Mouse (Mus musculus): ENCODE results near the gene Ccn1. TPM values are rescaled to one million over a fixed set of nuclear protein-coding genes. Genes with fewer than 3 reads are reported as not detected.
A peak's percentile ranks its signal among the peaks of the same experiment; 100 is the strongest.

The Ccn1 gene
- total RNA-seq, 2 experiments from 2014 or later, result 18.2 to 21.4 TPM

DNA sequence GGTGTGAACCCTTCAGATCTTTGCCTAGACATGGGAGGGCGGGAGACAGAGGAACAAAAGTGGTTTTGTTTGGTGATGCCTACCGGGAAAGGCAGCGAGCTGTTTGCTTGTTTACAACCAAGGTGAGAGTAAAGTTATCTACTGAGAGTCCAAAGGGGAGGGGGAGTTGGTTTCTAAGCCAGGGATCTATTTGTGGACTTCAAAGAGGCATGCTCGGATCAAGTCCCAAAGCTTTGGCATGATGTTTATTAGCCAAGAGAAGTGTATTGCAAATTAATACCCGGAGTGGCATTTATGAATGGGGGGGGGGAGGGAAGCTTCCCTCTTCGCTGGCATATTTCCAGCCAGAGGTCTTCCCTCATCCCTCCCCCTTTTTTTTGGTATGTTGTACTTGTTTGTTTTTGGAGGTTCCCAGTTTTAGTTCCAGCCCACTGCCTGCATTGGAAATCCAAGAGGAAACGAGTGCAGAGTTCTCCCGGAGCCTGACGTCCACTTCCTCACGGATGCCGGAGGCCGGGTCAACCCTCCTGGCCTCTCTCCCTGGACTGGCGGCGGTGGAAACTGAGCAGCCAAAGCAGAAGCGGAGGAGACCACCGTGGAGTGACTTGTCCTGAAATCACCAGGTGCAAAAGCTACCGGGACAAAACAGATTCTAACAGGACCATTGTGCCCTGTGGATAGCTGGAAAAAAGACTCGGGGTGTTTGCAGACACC, 674 bp upstream of the Ccn1 start:
- peak; percentile 65 for DNase-seq

GRCm38 (mm10) chr3:145648991-145649851, 560 bp downstream of the Ccn1 start:
- peak; percentile 72 for DNase-seq

DNA sequence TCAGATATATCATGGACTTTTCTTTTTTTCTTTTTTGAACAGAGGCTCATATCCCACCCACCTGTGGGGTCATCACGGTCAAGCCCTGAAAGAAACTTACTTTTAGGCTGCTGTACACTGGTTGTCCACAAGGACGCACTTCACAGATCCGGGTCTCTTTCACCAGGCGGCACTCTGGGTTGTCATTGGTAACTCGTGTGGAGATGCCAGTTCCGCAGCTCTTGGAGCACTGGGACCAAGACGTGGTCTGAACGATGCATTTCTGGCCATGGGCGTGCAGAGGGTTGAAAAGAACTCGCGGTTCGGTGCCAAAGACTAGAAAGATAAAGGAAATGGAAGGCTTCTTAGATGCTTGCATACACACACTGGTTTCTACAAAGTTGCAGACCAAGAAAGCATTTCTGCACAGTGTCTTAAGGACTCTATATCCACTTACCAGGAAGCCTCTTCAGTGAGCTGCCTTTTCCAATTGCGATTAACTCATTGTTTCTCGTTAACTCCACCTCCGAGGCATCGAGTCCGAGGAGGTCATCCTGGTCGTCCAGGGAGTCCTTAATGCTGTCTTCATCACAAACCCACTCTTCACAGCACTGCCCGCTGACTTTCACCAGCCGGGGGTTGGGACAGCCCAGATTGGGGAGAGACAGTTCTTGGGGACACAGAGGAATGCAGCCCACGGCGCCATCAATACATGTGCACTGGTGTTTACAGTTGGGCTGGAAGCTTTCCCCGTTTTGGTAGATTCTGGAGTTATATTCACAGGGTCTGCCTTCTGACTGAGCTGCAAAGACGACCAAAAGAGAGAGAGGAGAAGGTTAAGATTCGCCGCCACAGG, 1.5 kb downstream of the Ccn1 start:
- no peak for DNase-seq

- DNase-seq, result no peak
Observed at GRCm38 (mm10) chr3:145647416-145647815, 2.4 kb downstream of the Ccn1 start.

DNA sequence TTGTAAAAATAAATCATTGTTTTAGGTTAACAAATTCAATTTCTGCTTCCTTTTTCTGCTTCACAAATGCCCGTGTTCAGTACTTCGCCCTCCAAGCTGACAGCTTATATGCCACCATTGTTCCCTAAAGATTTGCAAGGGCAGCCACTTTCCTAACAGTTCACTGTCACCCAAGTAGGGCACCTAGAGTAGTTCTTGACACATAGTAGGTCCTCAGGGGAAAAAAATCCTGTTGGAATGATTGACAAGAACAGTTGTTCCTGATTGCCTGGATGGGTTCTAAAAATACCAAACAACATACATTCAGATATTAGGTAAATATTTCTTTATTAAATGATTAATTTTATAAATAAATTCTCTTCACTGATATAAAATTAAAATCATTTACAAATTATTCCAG, 3.1 kb downstream of the Ccn1 start:
- DNase-seq, result no peak

DNA sequence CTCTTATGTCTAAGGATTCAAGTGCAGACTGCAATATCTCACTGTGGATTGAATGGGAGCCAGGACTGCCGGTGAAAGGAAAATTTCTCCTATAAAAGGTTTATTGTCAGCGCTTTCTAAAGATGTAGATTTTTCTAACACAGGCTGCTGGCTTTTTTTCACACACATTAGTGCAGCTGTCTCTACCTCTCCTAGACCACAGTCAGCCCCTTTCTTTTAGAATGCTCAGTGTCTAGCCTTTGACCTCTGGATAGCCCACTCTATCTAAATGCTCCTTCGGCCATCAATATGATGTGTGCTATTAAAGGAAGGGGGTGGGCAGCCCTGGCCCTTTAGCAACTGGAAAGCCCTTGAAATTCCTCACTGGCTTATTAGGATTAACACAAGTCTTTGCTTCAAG, 3.8 kb downstream of the Ccn1 start:
- DNase-seq, result no peak

GRCm38 (mm10) chr3:145645463-145645862, 4.3 kb downstream of the Ccn1 start:
- DNase-seq, result no peak

- no peak for DNase-seq
Observed at GRCm38 (mm10) chr3:145642861-145643260, 6.9 kb downstream of the Ccn1 start.

DNA sequence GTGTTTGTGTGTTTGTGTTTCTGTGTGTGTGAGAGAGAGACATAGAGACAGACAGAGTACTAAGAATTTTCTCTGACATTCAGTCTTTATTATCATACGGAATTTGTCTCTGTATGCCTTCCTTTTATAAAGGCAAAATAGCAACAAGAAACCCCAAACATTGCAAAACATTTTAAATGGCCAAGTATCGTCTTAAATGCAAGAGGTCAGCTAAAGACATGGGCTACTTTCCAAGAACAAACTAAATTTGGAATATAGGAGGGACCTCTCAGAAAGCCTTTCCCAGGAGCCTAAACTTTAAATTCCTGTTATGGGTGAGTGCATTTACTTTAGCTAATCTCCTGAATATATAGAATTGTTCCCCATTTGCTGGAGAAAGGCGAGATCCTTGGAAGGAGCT, 7.9 kb downstream of the Ccn1 start:
- DNase-seq, result no peak

- no peak for DNase-seq
Observed at GRCm38 (mm10) chr3:145641036-145641685, 8.6 kb downstream of the Ccn1 start.

DNA sequence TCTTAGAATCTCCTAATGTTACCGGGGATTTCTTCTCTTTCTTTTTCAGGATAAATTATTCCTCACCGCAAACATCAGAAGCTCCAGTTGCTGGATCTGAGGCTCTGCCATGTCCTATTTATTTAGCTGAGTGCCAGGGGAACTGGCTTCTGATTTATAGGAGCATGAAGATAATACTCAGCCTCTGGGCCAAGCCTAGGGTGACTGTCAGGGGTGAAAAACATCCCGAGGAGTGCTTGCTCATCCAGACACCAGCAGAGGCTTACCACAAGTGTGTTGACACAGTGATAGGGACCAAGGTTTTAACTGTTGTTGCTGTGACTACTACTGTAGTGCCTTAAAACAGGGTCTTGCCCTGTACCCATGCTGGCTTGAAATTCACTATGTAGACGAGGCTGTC, 9.2 kb downstream of the Ccn1 start:
- DNase-seq, result no peak

GRCm38 (mm10) chr3:145640170-145640569, 9.6 kb downstream of the Ccn1 start:
- DNase-seq, result no peak

DNA sequence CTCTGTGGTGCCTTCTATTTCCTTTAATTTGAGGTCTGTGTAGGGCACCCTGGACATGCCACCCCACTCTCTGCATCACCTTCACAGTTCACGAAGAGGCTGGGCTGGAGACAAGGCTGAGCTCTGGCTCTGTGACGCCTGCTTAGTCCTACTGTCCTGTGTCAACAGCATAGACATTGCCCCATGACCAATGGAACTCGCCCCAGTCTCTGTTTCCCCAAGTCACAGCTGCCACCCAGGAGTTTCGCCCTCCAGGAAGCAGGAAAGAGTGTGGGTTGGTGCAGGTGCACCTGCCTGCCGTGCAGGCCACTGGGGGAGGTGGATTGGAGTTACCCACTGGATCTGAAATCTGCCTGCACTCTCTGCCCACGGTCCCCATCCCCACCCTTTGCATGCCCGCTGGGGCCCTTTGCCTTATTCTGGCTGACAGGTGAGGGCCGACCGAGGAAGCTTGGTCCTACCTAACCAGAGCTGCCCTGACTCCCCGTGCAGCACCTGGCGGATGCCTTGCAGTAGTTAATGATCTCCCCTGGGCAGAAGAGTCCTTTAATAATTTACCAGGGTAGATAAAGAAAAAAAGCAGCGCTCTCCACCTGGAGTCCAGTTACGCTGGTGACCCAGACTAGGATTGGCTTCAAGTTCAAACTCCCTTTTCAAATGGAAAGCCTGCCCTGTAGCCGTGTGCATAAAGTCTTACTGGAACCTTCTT, 15.6 kb downstream of the Ccn1 start:
- no peak for DNase-seq

DNA sequence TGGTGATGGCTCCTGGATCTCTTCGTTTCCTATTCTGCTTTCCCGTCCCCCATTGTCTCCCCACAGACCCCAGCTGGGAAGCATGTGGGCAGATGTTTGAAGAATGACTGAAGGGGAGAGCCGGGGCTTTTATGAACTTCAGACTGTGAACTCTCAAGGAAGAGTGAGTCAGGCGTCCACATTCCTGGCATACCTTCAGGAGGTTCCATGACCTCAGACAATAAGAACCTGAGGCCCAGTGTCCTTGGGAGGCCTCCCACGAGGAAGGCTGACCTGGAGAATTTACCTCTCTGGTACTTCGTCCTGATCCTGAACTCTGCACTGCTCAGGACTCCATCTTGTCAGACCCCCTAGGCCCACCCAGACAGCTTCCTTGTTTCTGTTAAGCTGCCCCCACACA, 16.9 kb downstream of the Ccn1 start:
- DNase-seq, result no peak

- DNase-seq, result no peak
Observed at GRCm38 (mm10) chr3:145628643-145629042, 21.1 kb downstream of the Ccn1 start.

DNA sequence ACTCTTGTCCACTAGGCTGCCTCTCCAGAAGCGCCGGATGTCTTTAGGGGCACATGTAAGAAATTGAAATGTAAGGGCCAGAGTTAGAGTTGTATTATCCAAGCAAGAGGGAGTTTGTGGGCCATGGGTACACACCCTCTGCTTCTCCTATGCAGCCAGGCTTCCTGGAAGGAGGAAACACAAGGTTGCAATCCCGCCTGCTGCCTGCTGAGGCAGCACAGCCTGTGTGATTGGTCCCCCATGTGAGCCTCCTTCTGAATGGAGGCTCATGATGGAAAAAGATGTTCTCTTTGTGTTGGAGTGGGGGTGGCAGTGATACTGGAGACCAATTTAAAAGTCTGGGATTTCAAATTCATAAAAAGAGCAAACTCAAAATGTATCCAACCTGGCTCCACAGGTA, 22.0 kb downstream of the Ccn1 start:
- DNase-seq, result no peak

DNA sequence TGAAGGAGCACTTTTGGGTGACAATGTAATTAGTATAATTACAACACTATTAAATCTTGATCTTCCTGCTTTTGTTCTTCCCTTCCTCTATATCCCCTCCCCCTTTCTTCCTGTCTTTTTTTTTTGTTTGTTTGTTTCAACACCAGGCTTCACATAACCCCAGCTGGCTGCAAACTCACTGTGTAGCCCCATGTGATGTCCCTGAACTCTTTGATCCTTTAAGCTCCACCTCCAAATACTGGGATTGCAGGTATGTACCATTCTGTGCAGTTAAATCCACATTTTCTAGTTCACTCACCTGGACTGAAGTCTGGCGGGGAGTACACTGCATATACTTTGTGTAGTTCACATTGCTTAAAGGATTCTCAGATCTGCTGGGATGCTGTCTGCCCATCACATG, 23.7 kb downstream of the Ccn1 start:
- no peak for DNase-seq

DNA sequence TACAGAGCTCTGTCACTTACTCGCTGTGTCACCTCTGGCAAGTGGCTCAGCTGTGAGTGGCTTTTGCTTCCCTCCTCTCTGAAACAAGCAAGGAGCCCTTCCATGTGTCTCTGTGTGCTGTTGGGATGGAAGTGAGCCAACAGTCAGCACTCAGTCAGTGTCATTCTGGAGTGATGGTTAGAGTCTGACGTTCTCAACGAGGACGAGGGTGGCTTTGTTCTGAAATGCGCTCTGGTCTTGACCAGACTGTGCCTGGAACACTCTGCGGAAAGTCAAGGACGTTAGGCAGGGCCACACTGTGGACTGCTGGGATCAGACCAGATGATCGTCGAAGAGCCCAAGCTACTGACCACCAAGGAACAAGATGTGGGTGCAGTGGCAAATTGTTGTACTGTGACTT, 24.2 kb downstream of the Ccn1 start:
- no peak for DNase-seq

DNA sequence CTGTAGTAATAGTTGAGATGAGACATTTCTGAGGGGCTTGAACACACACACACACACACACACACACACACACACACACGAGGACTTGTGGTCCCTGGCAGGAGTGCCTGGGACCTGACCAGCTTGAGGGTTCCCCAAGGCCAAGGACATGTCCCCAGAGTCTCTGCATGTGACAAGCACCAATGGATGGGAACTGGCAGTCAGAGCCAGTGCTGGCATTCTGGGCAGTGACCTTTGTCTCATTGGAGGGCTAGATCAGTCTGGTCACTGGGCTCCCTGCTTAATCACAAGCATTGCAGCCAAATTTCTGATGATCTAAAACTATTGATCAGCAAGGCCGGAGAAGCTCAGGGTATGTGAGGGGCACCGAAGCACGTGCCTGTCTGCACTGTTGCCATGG, 25.0 kb downstream of the Ccn1 start:
- DNase-seq, result no peak

GRCm38 (mm10) chr3:145623047-145623446, 26.7 kb downstream of the Ccn1 start:
- DNase-seq, result no peak

GRCm38 (mm10) chr3:145621209-145621608, 28.6 kb downstream of the Ccn1 start:
- no peak for DNase-seq

All from gastrocnemius, postnatal 25 days (tissue).